Mouse (Mus musculus) layer of hippocampus, adult 8-10 months (tissue): ENCODE measurements around the gene Tsc22d4. TPM values are rescaled to one million over a fixed set of nuclear protein-coding genes. Genes with fewer than 3 reads are reported as not detected.
"Not testable (repeated sequence)": the region's sequence is repeated elsewhere in the genome, so short reads cannot be mapped to it uniquely, and the experiment has no call there.

Source experiments
- DNase-seq, 2 experiments: peaks; one replicate each; pipeline ENCODE4 v3.0.0; 2022; ENCODE audit warnings: low spot score in 2 of 2
- total RNA-seq, 4 experiments: library from RNA; stranded (reverse); gene quantifications; 2 replicates each; pipeline ENCODE4 v1.2.4; 2022

Tsc22d4 gene
- total RNA-seq, 4 experiments from 2014 or later, result 146 to 236 (median 178) TPM

- peak in 1 of 2 experiments; percentile 77 for DNase-seq
Measured at GRCm38 (mm10) chr5:137741023-137741931, 4.3 kb upstream of the Tsc22d4 start, which contains the start of gene Nyap1. Gene Nyap1, minus strand, starts transcription at chr5:137741607.

GRCm38 (mm10) chr5:137742048-137742447 is 3.5 kb upstream of the Tsc22d4 start:
- DNase-seq, result no peak

GRCm38 (mm10) chr5:137742836-137743235 is 2.7 kb upstream of the Tsc22d4 start:
- no peak for DNase-seq

GRCm38 (mm10) chr5:137744197-137744596 is 1.3 kb upstream of the Tsc22d4 start:
- DNase-seq, result no peak

- no peak for DNase-seq
Measured at GRCm38 (mm10) chr5:137746282-137746850, 836 bp downstream of the Tsc22d4 start.

- no peak for DNase-seq
Measured at GRCm38 (mm10) chr5:137746851-137747325, 1.4 kb downstream of the Tsc22d4 start.

GRCm38 (mm10) chr5:137747326-137747961 is 1.9 kb downstream of the Tsc22d4 start:
- no peak for DNase-seq

GRCm38 (mm10) chr5:137748130-137748770 is 2.7 kb downstream of the Tsc22d4 start:
- DNase-seq, result no peak

GRCm38 (mm10) chr5:137749196-137749836 is 3.8 kb downstream of the Tsc22d4 start:
- DNase-seq, result no peak

- not testable (repeated sequence) for DNase-seq
Measured at GRCm38 (mm10) chr5:137750212-137750611, 4.7 kb downstream of the Tsc22d4 start.

GRCm38 (mm10) chr5:137751221-137751887 is 5.8 kb downstream of the Tsc22d4 start:
- no peak for DNase-seq

- no peak for DNase-seq
Measured at GRCm38 (mm10) chr5:137751988-137752387, 6.5 kb downstream of the Tsc22d4 start.

- DNase-seq, result no peak
Measured at GRCm38 (mm10) chr5:137753111-137753832, 7.7 kb downstream of the Tsc22d4 start.

- no peak for DNase-seq
Measured at GRCm38 (mm10) chr5:137755425-137755824, 9.9 kb downstream of the Tsc22d4 start.

- no peak for DNase-seq
Measured at GRCm38 (mm10) chr5:137756106-137756505, 10.6 kb downstream of the Tsc22d4 start.

GRCm38 (mm10) chr5:137756882-137757661 is 11.5 kb downstream of the Tsc22d4 start:
- peak; percentile 81 to 95 for DNase-seq

GRCm38 (mm10) chr5:137757887-137758286 is 12.4 kb downstream of the Tsc22d4 start:
- peak; percentile 86 to 94 for DNase-seq

- DNase-seq, result no peak
Measured at GRCm38 (mm10) chr5:137758921-137759534, 13.5 kb downstream of the Tsc22d4 start.
